Mouse (Mus musculus) kidney, adult 11 months (tissue): ENCODE measurements around the gene Cpne6.

Experiments used
- DNase-seq: peaks from one replicate; pipeline ENCODE4 v3.0.0; 2022

Cpne6 gene

GRCm38 (mm10) chr14:55557003-55557402 lies 46.8 kb downstream of the Cpne6 start:
- DNase-seq = peak; percentile 89

GRCm38 (mm10) chr14:55557587-55557986 lies 47.3 kb downstream of the Cpne6 start:
- DNase-seq = peak; percentile 42

GRCm38 (mm10) chr14:55558740-55559448 lies 48.6 kb downstream of the Cpne6 start:
- DNase-seq = no peak

- DNase-seq = peak; percentile 97
These were observed 49.6 kb downstream of the Cpne6 start, which contains the start of gene Dcaf11 for GRCm38 (mm10) chr14:55559799-55560201. Dcaf11 (plus strand) TSS chr14:55560006.

- DNase-seq = peak; percentile 99
These were observed 50.2 kb downstream of the Cpne6 start, which contains the start of gene A730061H03Rik for GRCm38 (mm10) chr14:55560202-55561073. A730061H03Rik (minus strand) TSS chr14:55560406.

- peak; percentile 47 for DNase-seq
These were observed 51.6 kb downstream of the Cpne6 start for GRCm38 (mm10) chr14:55561860-55562259.

- DNase-seq = no peak
These were observed 53.0 kb downstream of the Cpne6 start for GRCm38 (mm10) chr14:55563249-55563648.

GRCm38 (mm10) chr14:55565748-55566147 lies 55.5 kb downstream of the Cpne6 start:
- no peak for DNase-seq
